Mouse (Mus musculus) lung, embryonic 14.5 days (tissue): ENCODE measurements around the gene Svopl. TPM values are rescaled to one million over a fixed set of nuclear protein-coding genes. Genes with fewer than 3 reads are reported as not detected.
A peak's percentile ranks its signal among the peaks of the same experiment; 100 is the strongest.

Experiments used
- ATAC-seq: fragments of 200-750 bp; cut with Nextera tagmentation; 2 replicates; pipeline ENCODE4 v1.8.0; 2017; ENCODE audit warnings: mild to moderate bottlenecking, moderate TSS enrichment, moderate library complexity; ENCODE audit not compliant: insufficient read depth
- DNase-seq: peaks from one replicate; pipeline ENCODE4 v3.0.0-alpha.2; 2015
- H3K27ac ChIP-seq: fragments of 300-500 bp; sonication (generic); 2 replicates; pipeline ENCODE4 v1.5.1; 2014; ENCODE audit warnings: low read depth, mild to moderate bottlenecking, moderate library complexity
- H3K27me3 ChIP-seq: fragments of 300-500 bp; sonication (generic); 2 replicates; pipeline ENCODE4 v1.6.1; 2014; ENCODE audit warnings: low read length, control low read depth; ENCODE audit not compliant: insufficient read depth
- H3K36me3 ChIP-seq: fragments of 300-500 bp; sonication (generic); 2 replicates; pipeline ENCODE4 v1.6.1; 2014; ENCODE audit warnings: control low read depth; ENCODE audit not compliant: insufficient read depth
- H3K4me1 ChIP-seq: fragments of 300-500 bp; sonication (generic); 2 replicates; pipeline ENCODE4 v1.6.1; 2014; ENCODE audit warnings: antibody characterized with exemption, control low read depth; ENCODE audit not compliant: insufficient read depth
- H3K4me2 ChIP-seq: fragments of 300-500 bp; sonication (generic); 2 replicates; pipeline ENCODE4 v1.6.1; 2014; ENCODE audit warnings: mild to moderate bottlenecking
- H3K4me3 ChIP-seq: fragments of 300-500 bp; sonication (generic); 2 replicates; pipeline ENCODE4 v1.5.1; 2014; ENCODE audit warnings: low read depth, low read length
- H3K9ac ChIP-seq: fragments of 300-500 bp; sonication (generic); 2 replicates; pipeline ENCODE4 v1.6.1; 2014
- H3K9me3 ChIP-seq: fragments of 300-500 bp; sonication (generic); 2 replicates; pipeline ENCODE4 v1.6.1; 2016; ENCODE audit warnings: low read depth, low read length, control low read depth
- CTCF ChIP-seq: IDR thresholded peaks from 2 replicates; pipeline ENCODE4 v1.5.1; 2016; ENCODE audit warnings: antibody characterized with exemption, low read depth
- WGBS: fragments of 180-500 bp; shearing (Covaris S2); extraction: QIAGEN DNeasy Blood & Tissue Kit; methylation state at CpG from one replicate; pipeline ENCODE4 v1.1.7; 2014; 5-methylcytosine and 5-hydroxymethylcytosine counted together
- polyA plus RNA-seq: library from polyadenylated mRNA; unstranded; fragments of >200 nt; fragmentation: Nextera tagmentation; extraction: Ambion mirVana; gene quantifications from 2 replicates; pipeline ENCODE4 v1.2.1, GENCODE M21; 2014

Gene Svopl
- polyA plus RNA-seq, 1 experiment from 2014 or later: 0.43 TPM

DNA sequence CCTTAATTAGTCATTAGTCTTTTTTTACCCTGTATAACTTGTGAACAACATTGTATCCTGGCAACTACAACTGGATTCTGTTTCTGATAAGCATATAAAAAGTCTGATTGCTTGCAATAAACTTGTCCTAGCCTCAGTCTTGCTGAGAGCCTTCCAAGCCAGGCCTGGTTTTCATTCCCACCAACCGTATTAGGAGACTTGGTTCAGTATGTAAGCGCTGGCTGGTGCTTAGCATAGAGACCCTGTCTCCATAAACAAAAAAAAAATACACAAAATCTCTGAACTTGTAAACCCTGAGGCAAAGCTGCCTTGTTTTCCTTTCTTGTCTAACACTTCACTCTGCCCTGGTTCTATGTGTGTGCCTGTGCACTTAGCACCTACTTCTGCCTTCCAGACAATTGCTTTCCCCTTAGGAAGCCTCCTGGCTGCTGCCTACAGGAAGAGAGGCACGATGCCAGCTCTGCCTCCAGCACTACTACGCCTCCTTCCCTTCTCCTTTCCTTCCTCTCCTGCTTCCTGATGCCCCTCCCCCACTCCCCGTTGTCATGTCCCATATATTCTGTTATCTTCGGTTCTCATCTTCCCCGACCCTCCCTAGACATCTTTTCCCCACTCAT, 14.8 kb downstream of the Svopl start:
- Histone ChIP-seq H3K27me3 (no peaks in the 10 kb centered on the region), H3K27ac (peak overlapping the region; percentile 60; the same call in 1 of the 2 replicates), H3K4me2 (no peak overlapping the region), H3K9ac (no peak overlapping the region), H3K4me1 (peaks cover 7% of the 10 kb centered on the region; the same call in 1 of the 2 replicates), H3K9me3 (no peaks in the 10 kb centered on the region), H3K36me3 (no peaks in the 10 kb centered on the region), H3K4me3 (no peak overlapping the region)
- ATAC-seq (peak; percentile 44; the same call in 1 of the 2 replicates), DNase-seq (peak; percentile 64)
- TF ChIP-seq CTCF: no peak
- 30% methylated on average over 7 of the region's 7 CpGs for WGBS

DNA sequence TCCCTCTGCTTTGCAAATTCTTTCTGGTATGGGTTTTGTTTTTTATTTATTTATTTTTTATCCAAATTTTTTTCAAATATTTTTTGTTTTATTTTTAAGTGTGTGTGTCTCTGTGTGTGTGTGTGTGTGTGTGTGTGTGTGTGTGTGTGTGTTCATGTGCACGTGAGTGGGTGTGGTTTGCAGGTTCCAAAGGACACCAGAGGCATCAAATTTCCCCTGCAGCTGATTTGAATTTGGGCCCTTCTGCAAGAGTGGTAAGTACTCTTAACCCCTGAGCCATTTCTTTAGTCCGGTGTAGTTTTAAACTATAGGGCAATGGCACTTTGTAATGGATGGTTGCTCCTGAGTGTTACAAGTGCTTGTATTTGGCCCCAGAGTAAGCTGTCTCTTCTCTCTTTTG, 18.6 kb downstream of the Svopl start:
- 43% methylated on average over 2 of the region's 2 CpGs for WGBS
- DNase-seq: no peak
- no peaks in the 10 kb centered on the region for H3K36me3 ChIP-seq
- H3K4me1 ChIP-seq: peaks cover 3% of the 10 kb centered on the region; the same call in 1 of the 2 replicates
- no peak for ATAC-seq
- H3K4me3 ChIP-seq: no peak overlapping the region
- H3K27me3 ChIP-seq: no peaks in the 10 kb centered on the region
- H3K4me2 ChIP-seq: no peak overlapping the region
- TF ChIP-seq CTCF: no peak
- no peaks in the 10 kb centered on the region for H3K9me3 ChIP-seq
- H3K9ac ChIP-seq: no peak overlapping the region
- no peak overlapping the region for H3K27ac ChIP-seq

DNA sequence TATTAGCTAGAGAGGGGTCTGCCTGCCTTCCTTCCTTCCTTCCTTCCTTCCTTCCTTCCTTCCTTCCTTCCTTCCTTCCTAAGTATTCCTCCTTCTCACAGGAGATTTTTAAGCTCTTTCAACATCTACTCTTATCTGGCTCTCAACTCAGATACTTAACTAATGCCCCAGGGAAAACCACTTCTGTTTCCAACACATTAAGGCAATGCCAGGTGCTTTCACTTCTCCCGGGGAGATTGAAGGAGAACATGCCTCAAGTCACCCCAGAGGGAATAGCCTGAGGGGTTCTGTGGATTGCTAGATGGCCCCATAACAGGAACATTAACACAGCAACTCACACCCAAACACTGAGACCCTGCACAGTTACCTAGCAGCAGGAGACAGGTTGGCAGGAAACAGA, 19.0 kb downstream of the Svopl start:
- H3K4me2 ChIP-seq: no peak overlapping the region
- peaks cover 3% of the 10 kb centered on the region; the same call in 1 of the 2 replicates for H3K4me1 ChIP-seq
- H3K9me3 ChIP-seq: no peaks in the 10 kb centered on the region
- no peak for TF ChIP-seq CTCF
- H3K9ac ChIP-seq: no peak overlapping the region
- ATAC-seq (no peak), DNase-seq (no peak)
- no peak overlapping the region for H3K27ac ChIP-seq
- H3K4me3 ChIP-seq: no peak overlapping the region
- no peaks in the 10 kb centered on the region for H3K36me3 ChIP-seq
- no peaks in the 10 kb centered on the region for H3K27me3 ChIP-seq
- WGBS: 32% methylated on average over 1 of the region's 1 CpGs

DNA sequence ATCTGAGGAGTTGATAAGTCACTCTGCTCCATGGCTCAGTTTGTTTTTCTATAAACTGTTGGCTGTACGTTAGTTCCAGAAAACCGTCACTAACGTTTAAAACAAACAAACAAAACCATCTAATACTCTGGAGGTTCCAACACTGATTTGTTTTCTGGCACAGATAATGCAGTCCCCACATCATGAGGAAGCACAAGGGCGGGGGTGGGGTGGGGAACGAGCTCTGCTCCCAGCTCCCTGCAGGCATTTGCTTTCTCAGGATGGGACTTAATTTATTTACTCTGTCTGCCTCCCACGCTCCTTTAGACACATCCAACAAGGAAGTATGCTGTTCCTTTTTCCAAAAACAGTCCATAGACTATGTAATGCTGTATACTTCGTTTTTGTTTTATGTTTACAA, 23.5 kb downstream of the Svopl start:
- no peak overlapping the region for H3K9ac ChIP-seq
- no peaks in the 10 kb centered on the region for H3K9me3 ChIP-seq
- WGBS: 13% methylated on average over 7 of the region's 7 CpGs
- no peak overlapping the region for H3K4me2 ChIP-seq
- H3K27ac ChIP-seq: no peak overlapping the region
- no peak overlapping the region for H3K4me3 ChIP-seq
- H3K36me3 ChIP-seq: no peaks in the 10 kb centered on the region
- DNase-seq: peak; percentile 57
- no peaks in the 10 kb centered on the region for H3K27me3 ChIP-seq
- ATAC-seq: peak; percentile 70; the same call in 1 of the 2 replicates
- no peak for TF ChIP-seq CTCF
- no peaks in the 10 kb centered on the region for H3K4me1 ChIP-seq

DNA sequence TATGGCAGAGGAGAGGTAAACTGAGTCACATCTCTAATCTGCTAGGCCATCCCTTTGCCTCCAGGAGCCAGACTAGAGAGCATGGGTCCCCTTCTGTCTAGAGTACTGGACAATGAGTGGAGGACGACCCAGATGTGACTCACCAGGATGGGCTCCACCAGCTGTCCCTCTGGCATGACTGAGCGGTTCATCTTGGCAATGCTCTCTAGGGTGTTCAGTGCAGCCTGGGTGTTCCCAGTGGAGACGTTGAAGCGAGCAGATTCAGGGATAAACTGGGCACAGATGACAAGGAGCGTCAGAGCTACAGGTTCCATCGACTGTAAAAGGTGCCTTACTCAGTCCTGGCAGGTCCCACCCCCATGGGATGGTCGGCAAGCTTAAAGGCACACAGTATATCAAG, 25.4 kb downstream of the Svopl start:
- 85% methylated on average over 7 of the region's 7 CpGs for WGBS
- H3K36me3 ChIP-seq: no peaks in the 10 kb centered on the region
- TF ChIP-seq CTCF: no peak
- H3K27ac ChIP-seq: no peak overlapping the region
- no peaks in the 10 kb centered on the region for H3K27me3 ChIP-seq
- no peaks in the 10 kb centered on the region for H3K9me3 ChIP-seq
- no peak for DNase-seq
- H3K9ac ChIP-seq: no peak overlapping the region
- H3K4me2 ChIP-seq: no peak overlapping the region
- ATAC-seq: no peak
- H3K4me3 ChIP-seq: no peak overlapping the region
- H3K4me1 ChIP-seq: no peaks in the 10 kb centered on the region

DNA sequence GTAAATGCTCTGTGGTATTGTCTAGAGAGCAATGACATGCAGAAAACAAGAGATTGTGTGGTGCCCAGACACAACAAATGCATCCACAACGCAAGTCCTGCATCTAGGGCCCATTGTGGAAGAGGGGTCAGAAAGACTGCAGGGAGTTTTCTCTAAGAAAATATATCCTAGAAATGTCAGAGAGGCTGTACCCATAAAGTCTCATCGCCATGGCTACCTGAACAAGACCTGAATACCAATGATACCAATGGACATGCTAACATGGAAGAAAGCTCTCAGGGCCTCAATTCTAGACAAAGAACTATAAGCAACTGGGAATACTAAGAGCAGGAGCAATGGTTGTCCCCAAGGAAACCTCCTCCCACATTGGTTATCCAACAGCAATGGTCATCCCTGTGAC, 34.0 kb downstream of the Svopl start:
- no peak for DNase-seq
- H3K27ac ChIP-seq: no peak overlapping the region
- 84% methylated on average over 2 of the region's 2 CpGs for WGBS

DNA sequence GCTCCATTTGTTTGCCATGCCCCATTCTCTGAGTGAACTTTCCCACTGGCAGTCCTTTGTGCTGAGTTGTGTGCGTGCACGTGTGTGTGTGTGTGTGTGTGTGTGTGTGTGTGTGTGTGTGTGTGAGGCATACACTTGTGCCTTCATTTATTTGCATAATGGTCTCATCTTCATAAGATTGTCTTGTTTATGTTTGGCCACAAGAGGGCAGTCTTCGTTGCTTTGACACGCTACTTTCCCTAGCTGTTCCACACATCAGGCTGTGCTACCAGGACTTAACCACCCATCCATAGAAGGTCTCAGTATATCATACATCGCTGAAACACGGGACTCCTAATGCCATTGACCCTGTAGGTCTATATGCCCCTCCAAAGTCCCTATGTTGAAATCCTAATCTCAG, 39.3 kb downstream of the Svopl start:
- H3K4me1 ChIP-seq: no peaks in the 10 kb centered on the region
- H3K9ac ChIP-seq: no peak overlapping the region
- no peaks in the 10 kb centered on the region for H3K27me3 ChIP-seq
- no peak overlapping the region for H3K4me3 ChIP-seq
- H3K27ac ChIP-seq: no peak overlapping the region
- H3K36me3 ChIP-seq: no peaks in the 10 kb centered on the region
- peak; percentile 83 for TF ChIP-seq CTCF
- 9% methylated on average over 6 of the region's 6 CpGs for WGBS
- H3K4me2 ChIP-seq: no peak overlapping the region
- ATAC-seq (peak; percentile 60; the same call in 1 of the 2 replicates), DNase-seq (peak; percentile 88)
- no peaks in the 10 kb centered on the region for H3K9me3 ChIP-seq

More for the DNA sequence above, 34.0 kb downstream of the Svopl start:
- Histone ChIP-seq H3K4me1 (no peaks in the 10 kb centered on the region), H3K4me3 (no peak overlapping the region), H3K4me2 (no peak overlapping the region), H3K36me3 (no peaks in the 10 kb centered on the region), H3K27me3 (no peaks in the 10 kb centered on the region), H3K9ac (no peak overlapping the region), H3K9me3 (no peaks in the 10 kb centered on the region)
- ATAC-seq: no peak
- no peak for TF ChIP-seq CTCF
